Comparison of ENCODE assay signal across 8 mouse cellular contexts in the genomic region with DNA sequence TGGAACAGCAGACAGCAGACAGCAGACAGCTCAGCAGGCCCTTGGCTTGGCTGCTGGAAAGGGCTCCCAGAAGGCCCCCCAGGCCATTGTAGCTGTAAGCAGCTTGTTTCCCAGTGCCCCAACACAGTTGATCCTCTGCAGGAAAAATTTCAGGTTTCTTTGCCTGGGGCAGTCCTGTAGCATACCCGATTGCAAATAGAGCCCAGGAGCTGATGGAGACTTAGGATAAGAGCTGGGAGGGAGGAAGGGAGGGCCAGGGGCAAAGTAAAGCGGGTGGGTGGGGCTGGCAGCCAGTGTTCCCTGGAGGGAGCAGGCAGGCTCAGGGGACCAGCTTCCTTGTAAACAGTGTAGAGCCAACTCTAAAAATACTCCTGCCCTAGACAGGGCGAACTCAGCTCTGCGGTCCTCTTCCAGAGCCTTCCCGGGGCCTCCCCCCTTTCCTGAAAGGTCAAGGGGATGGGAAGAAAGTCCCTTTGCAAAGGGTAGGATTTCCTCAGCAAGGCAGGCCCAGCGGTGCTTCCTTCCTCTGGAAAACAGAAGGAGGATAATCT.
DNase-seq lines count a peak whose midpoint lies in the region; ATAC-seq and TF ChIP-seq lines count a peak whose summit lies in the region.

No protein-coding gene starts in this region.

- no peak for TF ChIP-seq EP300 in stomach, postnatal 0 days (optimal IDR thresholded peaks at IDR 0.05)

- peak overlapping the region; percentile 7; the same call in 1 of the 2 replicates for H3K4me2 ChIP-seq in intestine, embryonic 16.5 days (ENCODE audit: low read depth, low read length)
- peak overlapping the region; percentile 18; the same call in 1 of the 2 replicates for H3K4me2 ChIP-seq in liver, embryonic 15.5 days
- H3K4me2 ChIP-seq in stomach, postnatal 0 days (replicated peaks; ENCODE audit: low read depth): 0 out of 2 replicates have a peak overlapping the region, but pooled peaks have one; percentile 2

- no peak for TF ChIP-seq CTCF in E14TG2a.4 (conservative IDR thresholded peaks at IDR 0.05; ENCODE audit: low read length)
- TF ChIP-seq CTCF in stomach, postnatal 0 days (IDR thresholded peaks at IDR 0.05; ENCODE audit: low read depth): no peak

- peak overlapping the region; percentile 61 for H3K27ac ChIP-seq in brown adipose tissue, adult 24 weeks (replicated peaks; ENCODE audit: low read depth, low read length)
- peak overlapping the region; percentile 60 for H3K27ac ChIP-seq in intestine, embryonic 16.5 days (ENCODE audit: low read length)
- peak overlapping the region; percentile 67 for H3K27ac ChIP-seq in liver, embryonic 15.5 days (replicated peaks)
- peak overlapping the region; percentile 91 for H3K27ac ChIP-seq in stomach, postnatal 0 days (replicated peaks)

- peak; percentile 85 for ATAC-seq in intestine, embryonic 16.5 days
- peak; percentile 59 for ATAC-seq in liver, embryonic 15.5 days (ENCODE audit: insufficient read depth)
- peak; percentile 93 for ATAC-seq in stomach, postnatal 0 days (ENCODE audit: low FRiP score, low TSS enrichment)

- no peaks in the 10 kb centered on the region for H3K27me3 ChIP-seq in E14TG2a.4 (ENCODE audit: insufficient read depth, low read length)
- H3K27me3 ChIP-seq in intestine, embryonic 16.5 days (replicated peaks; ENCODE audit: control insufficient read depth, insufficient read depth, low read length): no peaks in the 10 kb centered on the region
- no peaks in the 10 kb centered on the region for H3K27me3 ChIP-seq in liver, embryonic 15.5 days
- no peaks in the 10 kb centered on the region for H3K27me3 ChIP-seq in stomach, postnatal 0 days (ENCODE audit: control insufficient read depth, insufficient read depth, low read length)

- H3K9ac ChIP-seq in intestine, embryonic 16.5 days (ENCODE audit: low read depth, low read length): peak overlapping the region; percentile 34
- H3K9ac ChIP-seq in liver, embryonic 15.5 days: peak overlapping the region; percentile 36
- peak overlapping the region; percentile 27 for H3K9ac ChIP-seq in stomach, postnatal 0 days (ENCODE audit: low read length)

- peaks cover 19% of the 10 kb centered on the region for H3K4me1 ChIP-seq in E14TG2a.4 (replicated peaks; ENCODE audit: low read depth, low read length)
- peaks cover 44% of the 10 kb centered on the region for H3K4me1 ChIP-seq in brown adipose tissue, adult 24 weeks (ENCODE audit: control insufficient read depth, insufficient read depth, insufficient read length, low read length)
- peaks cover 27% of the 10 kb centered on the region for H3K4me1 ChIP-seq in intestine, embryonic 16.5 days (ENCODE audit: control insufficient read depth, insufficient read depth, low read length)
- H3K4me1 ChIP-seq in liver, embryonic 15.5 days (replicated peaks): peaks cover 54% of the 10 kb centered on the region
- peaks cover 15% of the 10 kb centered on the region for H3K4me1 ChIP-seq in stomach, postnatal 0 days (replicated peaks; ENCODE audit: control insufficient read depth, insufficient read depth)

- H3K36me3 ChIP-seq in E14TG2a.4 (ENCODE audit: insufficient read depth, low read length): no peaks in the 10 kb centered on the region
- no peaks in the 10 kb centered on the region for H3K36me3 ChIP-seq in intestine, embryonic 16.5 days (ENCODE audit: control insufficient read depth, insufficient read depth, low read length)
- H3K36me3 ChIP-seq in liver, embryonic 15.5 days (replicated peaks): no peaks in the 10 kb centered on the region
- no peaks in the 10 kb centered on the region for H3K36me3 ChIP-seq in stomach, postnatal 0 days (ENCODE audit: control insufficient read depth, insufficient read depth, low read length)

- DNase-seq in heart, adult 11 months: peak; percentile 99
- peak; percentile 85 for DNase-seq in stomach, postnatal 0 days (ENCODE audit: low spot score)
- DNase-seq in layer of hippocampus, adult 18-20 months (ENCODE audit: low spot score in 2 of 2): no peak
- DNase-seq in right cerebral cortex, adult 2 months (ENCODE audit: low spot score in 2 of 2): no peak

- H3K9me3 ChIP-seq in E14TG2a.4 (ENCODE audit: low read length): no peaks in the 10 kb centered on the region
- no peaks in the 10 kb centered on the region for H3K9me3 ChIP-seq in intestine, embryonic 16.5 days (ENCODE audit: control insufficient read depth, low read length)
- H3K9me3 ChIP-seq in liver, embryonic 15.5 days (replicated peaks): no peaks in the 10 kb centered on the region
- H3K9me3 ChIP-seq in stomach, postnatal 0 days (ENCODE audit: control insufficient read depth, low read length): no peaks in the 10 kb centered on the region

- peak overlapping the region; percentile 26; the same call in 1 of the 2 replicates for H3K4me3 ChIP-seq in E14TG2a.4 (replicated peaks; ENCODE audit: low read length)
- no peak overlapping the region for H3K4me3 ChIP-seq in brown adipose tissue, adult 24 weeks (ENCODE audit: insufficient read depth, low read depth, low read length)
- no peak overlapping the region for H3K4me3 ChIP-seq in intestine, embryonic 16.5 days (ENCODE audit: low read length)
- no peak overlapping the region for H3K4me3 ChIP-seq in liver, embryonic 15.5 days (replicated peaks)
- no peak overlapping the region for H3K4me3 ChIP-seq in stomach, postnatal 0 days (ENCODE audit: low read depth, low read length)

- WGBS in intestine, embryonic 16.5 days: 11% methylated on average over 6 of the region's 6 CpGs
- 28% methylated on average over 6 of the region's 6 CpGs for WGBS in liver, embryonic 15.5 days (ENCODE audit: insufficient replicate concordance)
- 15% methylated on average over 6 of the region's 6 CpGs for WGBS in stomach, postnatal 0 days

Comparison
In these comparisons a context has a peak if more than half of its experiments do, and no peak if none do; other contexts are left out.
1. DNase-seq: peak in heart, adult 11 months (single experiment) and stomach, postnatal 0 days (single experiment); none in layer of hippocampus, adult 18-20 months (0 of 2) and right cerebral cortex, adult 2 months (0 of 2).
2. Peak in every context shown above with its lines, with median percentiles within 50 percentile points of each other: H3K27ac ChIP-seq, ATAC-seq, H3K4me2 ChIP-seq and H3K9ac ChIP-seq.